Mouse (Mus musculus): Measurements from ENCODE around the gene Lca5l. TPM values are rescaled to one million over a fixed set of nuclear protein-coding genes. Genes with fewer than 3 reads are reported as not detected.

Lca5l gene
- polyA plus RNA-seq, 1 experiment from 2014 or later, result 2.0 TPM

DNA sequence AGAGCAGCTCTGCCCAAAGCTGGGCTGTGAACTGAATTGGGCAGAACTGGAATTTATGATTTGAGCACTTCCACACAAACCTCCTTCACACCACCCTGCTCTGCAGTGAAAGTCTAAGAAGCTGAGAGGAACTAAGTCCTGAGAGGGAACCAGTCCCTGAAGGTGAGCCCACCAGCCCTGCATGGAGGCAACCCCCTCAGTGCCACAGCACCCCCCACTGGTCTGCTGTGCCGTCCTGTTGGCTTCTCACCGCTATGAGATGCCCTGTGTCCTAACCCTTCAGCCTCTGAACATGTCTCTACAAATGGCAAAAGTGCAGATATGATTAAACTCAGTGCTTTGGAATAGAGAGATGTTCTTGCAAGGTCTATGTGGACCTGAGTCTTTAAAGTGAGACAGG is 79.3 kb downstream of the Lca5l start:
- H3K36me3 ChIP-seq, result no peaks in the 10 kb centered on the region
- no peaks in the 10 kb centered on the region for H3K27me3 ChIP-seq
- peaks cover 3% of the 10 kb centered on the region; the same call in 1 of the 2 replicates for H3K4me1 ChIP-seq
- 54% methylated on average over 2 of the region's 2 CpGs for WGBS
- no peaks in the 10 kb centered on the region for H3K9me3 ChIP-seq
- no peak overlapping the region for H3K9ac ChIP-seq
- H3K4me2 ChIP-seq, result no peak overlapping the region
- ATAC-seq (ENCODE audit: insufficient number of reproducible peaks, insufficient read depth, low FRiP score, low TSS enrichment, low read depth), result no peak
- H3K4me3 ChIP-seq, result no peak overlapping the region
- no peak overlapping the region for H3K27ac ChIP-seq

DNA sequence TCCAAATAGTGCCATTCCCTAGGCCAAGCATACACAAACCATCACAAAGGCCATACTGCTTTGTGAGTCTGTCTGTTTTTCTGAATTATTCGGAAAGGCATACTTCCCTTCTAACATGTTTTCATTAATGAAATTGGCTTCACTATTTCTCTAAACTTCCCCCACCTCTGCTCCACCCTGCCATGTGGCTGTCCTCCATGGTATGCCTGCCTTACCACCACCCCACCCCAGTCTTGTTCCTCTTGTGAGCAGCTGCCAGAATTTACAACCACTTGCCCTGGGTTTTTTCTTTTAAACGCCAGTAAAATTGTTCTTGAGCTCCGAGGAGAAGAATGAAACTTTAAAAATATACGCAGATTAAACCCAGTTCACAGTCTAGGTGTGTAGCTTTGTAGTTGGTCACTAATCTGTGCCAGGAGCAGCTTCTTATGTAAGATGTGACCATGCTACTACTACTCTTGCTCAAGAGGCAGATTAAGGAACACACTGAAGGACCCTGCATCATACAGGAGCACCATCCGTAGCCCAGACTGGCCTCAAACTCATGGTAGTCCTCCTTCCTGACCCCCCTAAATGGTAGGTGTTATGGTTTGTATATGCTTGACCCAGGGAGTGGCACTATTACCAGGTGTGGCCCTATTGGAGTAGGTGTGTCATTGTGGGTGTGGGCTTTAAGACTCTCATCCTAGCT is 81.3 kb downstream of the Lca5l start:
- Histone ChIP-seq H3K4me2 (no peak overlapping the region), H3K4me3 (no peak overlapping the region), H3K9ac (no peak overlapping the region), H3K27ac (no peak overlapping the region), H3K36me3 (no peaks in the 10 kb centered on the region), H3K9me3 (no peaks in the 10 kb centered on the region), H3K4me1 (peaks cover 3% of the 10 kb centered on the region; the same call in 1 of the 2 replicates), H3K27me3 (no peaks in the 10 kb centered on the region)
- ATAC-seq (ENCODE audit: insufficient number of reproducible peaks, insufficient read depth, low FRiP score, low TSS enrichment, low read depth), result no peak
- 84% methylated on average over 5 of the region's 5 CpGs for WGBS

DNA sequence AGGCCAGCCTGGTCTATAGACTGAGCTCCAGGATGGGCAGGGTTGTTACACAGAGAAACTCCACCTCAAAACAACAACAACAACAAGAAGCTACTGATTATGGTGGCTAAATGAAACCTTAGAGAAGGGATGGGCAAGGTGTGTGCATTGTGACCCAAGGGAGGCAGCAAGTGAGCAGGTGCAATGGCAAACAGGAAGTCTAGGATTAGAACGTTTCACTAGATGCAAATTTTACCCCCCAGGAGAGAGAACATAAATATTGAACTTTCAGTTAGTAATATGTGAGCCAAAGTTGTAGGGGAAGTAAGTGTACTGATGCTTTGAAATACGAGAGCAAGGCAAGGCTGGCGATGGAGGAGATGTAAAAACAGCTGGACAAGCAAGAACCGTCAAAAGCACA is 82.4 kb downstream of the Lca5l start:
- Histone ChIP-seq H3K27me3 (no peaks in the 10 kb centered on the region), H3K9me3 (no peaks in the 10 kb centered on the region), H3K9ac (no peak overlapping the region), H3K36me3 (no peaks in the 10 kb centered on the region), H3K4me1 (peaks cover 3% of the 10 kb centered on the region; the same call in 1 of the 2 replicates), H3K4me3 (no peak overlapping the region), H3K27ac (no peak overlapping the region), H3K4me2 (no peak overlapping the region)
- WGBS, result 48% methylated on average over 4 of the region's 4 CpGs
- no peak for ATAC-seq (ENCODE audit: insufficient number of reproducible peaks, insufficient read depth, low FRiP score, low TSS enrichment, low read depth)

Other genes starting within 250 kb of the Lca5l start
- gene Psmg1, start 201.3 kb downstream of the Lca5l start, polyA plus RNA-seq (2015; fragmentation: Nextera tagmentation; extraction: Ambion mirVana), result 87.5 and 91.7 TPM in 2 replicates
- gene Brwd1, start 109.7 kb downstream of the Lca5l start, polyA plus RNA-seq (2015; fragmentation: Nextera tagmentation; extraction: Ambion mirVana), result 113 and 118 TPM in 2 replicates
- 752 and 768 TPM in 2 replicates for gene Hmgn1, start 64.5 kb downstream of the Lca5l start, polyA plus RNA-seq (2015; fragmentation: Nextera tagmentation; extraction: Ambion mirVana)
- gene Wrb, start 46.9 kb downstream of the Lca5l start, polyA plus RNA-seq (2015; fragmentation: Nextera tagmentation; extraction: Ambion mirVana), result 59.9 and 61.4 TPM in 2 replicates
- 1.4 and 1.9 TPM in 2 replicates for gene Sh3bgr, start 8.2 kb upstream of the Lca5l start, polyA plus RNA-seq (2015; fragmentation: Nextera tagmentation; extraction: Ambion mirVana)
- gene B3galt5, start 43.5 kb upstream of the Lca5l start, polyA plus RNA-seq (2015; fragmentation: Nextera tagmentation; extraction: Ambion mirVana), result 0.22 and 0.35 TPM in 2 replicates